Mouse (Mus musculus) midbrain, embryonic 11.5 days (tissue): ENCODE data around the gene Mctp1. TPM values are rescaled to one million over a fixed set of nuclear protein-coding genes. Genes with fewer than 3 reads are reported as not detected.

Experiments used
- ATAC-seq: fragments of 200-750 bp; cut with Nextera tagmentation; 2 replicates; pipeline ENCODE4 v1.8.0; 2017; ENCODE audit warnings: moderate TSS enrichment, moderate library complexity; ENCODE audit not compliant: low FRiP score
- DNase-seq: peaks from one replicate; pipeline ENCODE4 v3.0.0; 2015; ENCODE audit warnings: low spot score; ENCODE audit errors: missing footprints
- H3K27ac ChIP-seq: fragments of 300-500 bp; sonication (generic); 2 replicates; pipeline ENCODE4 v1.5.1; 2014; ENCODE audit warnings: low read depth, low read length
- H3K27me3 ChIP-seq: fragments of 300-500 bp; sonication (generic); 2 replicates; pipeline ENCODE4 v1.6.1; 2014; ENCODE audit warnings: mild to moderate bottlenecking, low read length, moderate library complexity, mixed read lengths; ENCODE audit not compliant: control insufficient read depth, insufficient read depth
- H3K36me3 ChIP-seq: fragments of 300-500 bp; sonication (generic); 2 replicates; pipeline ENCODE4 v1.6.1; 2014; ENCODE audit warnings: mild to moderate bottlenecking, low read length, moderate library complexity, mixed read lengths; ENCODE audit not compliant: control insufficient read depth, insufficient read depth
- H3K4me1 ChIP-seq: fragments of 300-500 bp; sonication (generic); 2 replicates; pipeline ENCODE4 v1.6.1; 2014; ENCODE audit warnings: low read length; ENCODE audit not compliant: control insufficient read depth, insufficient read depth
- H3K4me2 ChIP-seq: fragments of 300-500 bp; sonication (generic); 2 replicates; pipeline ENCODE4 v1.6.1; 2014; ENCODE audit warnings: mild to moderate bottlenecking, moderate library complexity
- H3K4me3 ChIP-seq: fragments of 300-500 bp; sonication (generic); 2 replicates; pipeline ENCODE4 v1.5.1; 2014; ENCODE audit warnings: low read depth, low read length
- H3K9ac ChIP-seq: fragments of 300-500 bp; sonication (generic); 2 replicates; pipeline ENCODE4 v1.6.1; 2014; ENCODE audit warnings: low read length
- H3K9me3 ChIP-seq: fragments of 300-500 bp; sonication (generic); 2 replicates; pipeline ENCODE4 v1.6.1; 2016; ENCODE audit warnings: low read length; ENCODE audit not compliant: control insufficient read depth
- WGBS: fragments of 180-500 bp; shearing (Covaris S2); extraction: QIAGEN DNeasy Blood & Tissue Kit; methylation state at CpG from one replicate; pipeline ENCODE4 v1.1.7; 2014; 5-methylcytosine and 5-hydroxymethylcytosine counted together
- polyA plus RNA-seq: library from polyadenylated mRNA; unstranded; fragments of >200 nt; fragmentation: Nextera tagmentation; extraction: Ambion mirVana; gene quantifications from 2 replicates; pipeline ENCODE4 v1.2.1, GENCODE M21; 2014

Mctp1 gene
- polyA plus RNA-seq, 1 experiment from 2014 or later: 4.1 TPM

- H3K27me3 ChIP-seq: no peaks in the 10 kb centered on the region
- peak; percentile 70 for ATAC-seq
- no peak overlapping the region for H3K9ac ChIP-seq
- no peak overlapping the region for H3K27ac ChIP-seq
- WGBS: 55% methylated on average over 8 of the region's 8 CpGs
- peaks cover 5% of the 10 kb centered on the region; the same call in 1 of the 2 replicates for H3K4me1 ChIP-seq
- DNase-seq: peak; percentile 94
- H3K9me3 ChIP-seq: no peaks in the 10 kb centered on the region
- no peaks in the 10 kb centered on the region for H3K36me3 ChIP-seq
- no peak overlapping the region for H3K4me3 ChIP-seq
- no peak overlapping the region for H3K4me2 ChIP-seq
These were observed 460.4 kb downstream of the Mctp1 start for GRCm38 (mm10) chr13:76844629-76845255.

GRCm38 (mm10) chr13:76850412-76851054, 466.2 kb downstream of the Mctp1 start:
- Histone ChIP-seq H3K4me3 (no peak overlapping the region), H3K4me2 (no peak overlapping the region), H3K9me3 (no peaks in the 10 kb centered on the region), H3K4me1 (peaks cover 7% of the 10 kb centered on the region; the same call in 1 of the 2 replicates), H3K36me3 (no peaks in the 10 kb centered on the region), H3K9ac (no peak overlapping the region), H3K27me3 (no peaks in the 10 kb centered on the region), H3K27ac (no peak overlapping the region)
- no peak; the same call in 1 of the 2 replicates for ATAC-seq
- DNase-seq: no peak
- 54% methylated on average over 7 of the region's 7 CpGs for WGBS

- DNase-seq: no peak
- no peak overlapping the region for H3K27ac ChIP-seq
- no peak overlapping the region for H3K9ac ChIP-seq
- no peaks in the 10 kb centered on the region for H3K27me3 ChIP-seq
- H3K36me3 ChIP-seq: no peaks in the 10 kb centered on the region
- H3K4me3 ChIP-seq: no peak overlapping the region
- 0 out of 2 replicates have a peak, but pooled peaks cover 2% of the 10 kb centered on the region for H3K4me1 ChIP-seq
- H3K9me3 ChIP-seq: no peaks in the 10 kb centered on the region
- no peak overlapping the region for H3K4me2 ChIP-seq
- no peak for ATAC-seq
- WGBS: 53% methylated on average over 1 of the region's 1 CpGs
These were observed 470.0 kb downstream of the Mctp1 start for GRCm38 (mm10) chr13:76854306-76854705.

GRCm38 (mm10) chr13:76855021-76855420, 470.7 kb downstream of the Mctp1 start:
- ATAC-seq (no peak), DNase-seq (no peak)
- no peak overlapping the region for H3K9ac ChIP-seq
- no peak overlapping the region for H3K4me2 ChIP-seq
- WGBS: 78% methylated on average over 3 of the region's 3 CpGs
- H3K4me1 ChIP-seq: 0 out of 2 replicates have a peak, but pooled peaks cover 2% of the 10 kb centered on the region
- no peaks in the 10 kb centered on the region for H3K27me3 ChIP-seq
- no peaks in the 10 kb centered on the region for H3K9me3 ChIP-seq
- H3K36me3 ChIP-seq: no peaks in the 10 kb centered on the region
- H3K27ac ChIP-seq: no peak overlapping the region
- no peak overlapping the region for H3K4me3 ChIP-seq

- no peak overlapping the region for H3K27ac ChIP-seq
- no peaks in the 10 kb centered on the region for H3K36me3 ChIP-seq
- H3K9me3 ChIP-seq: no peaks in the 10 kb centered on the region
- no peak overlapping the region for H3K4me3 ChIP-seq
- no peak overlapping the region for H3K9ac ChIP-seq
- DNase-seq (no peak), ATAC-seq (no peak)
- WGBS: 75% methylated on average over 5 of the region's 5 CpGs
- no peak overlapping the region for H3K4me2 ChIP-seq
- no peaks in the 10 kb centered on the region for H3K27me3 ChIP-seq
- no peaks in the 10 kb centered on the region for H3K4me1 ChIP-seq
These were observed 472.7 kb downstream of the Mctp1 start for GRCm38 (mm10) chr13:76857024-76857423.

GRCm38 (mm10) chr13:76858078-76858482, 473.7 kb downstream of the Mctp1 start:
- H3K27me3 ChIP-seq: no peaks in the 10 kb centered on the region
- DNase-seq (no peak), ATAC-seq (0 out of 2 replicates have a peak, but pooled peaks have one; percentile 35)
- no peak overlapping the region for H3K27ac ChIP-seq
- no peaks in the 10 kb centered on the region for H3K4me1 ChIP-seq
- H3K9ac ChIP-seq: no peak overlapping the region
- WGBS: 56% methylated on average over 2 of the region's 2 CpGs
- H3K36me3 ChIP-seq: no peaks in the 10 kb centered on the region
- H3K4me3 ChIP-seq: no peak overlapping the region
- no peak overlapping the region for H3K4me2 ChIP-seq
- no peaks in the 10 kb centered on the region for H3K9me3 ChIP-seq

GRCm38 (mm10) chr13:76870291-76870690, 486.0 kb downstream of the Mctp1 start:
- H3K36me3 ChIP-seq: no peaks in the 10 kb centered on the region
- 78% methylated on average over 3 of the region's 3 CpGs for WGBS
- no peak overlapping the region for H3K4me2 ChIP-seq
- DNase-seq: no peak
- H3K4me3 ChIP-seq: no peak overlapping the region
- ATAC-seq: no peak
- H3K4me1 ChIP-seq: peaks cover 3% of the 10 kb centered on the region; the same call in 1 of the 2 replicates
- H3K27ac ChIP-seq: no peak overlapping the region
- no peaks in the 10 kb centered on the region for H3K27me3 ChIP-seq
- H3K9me3 ChIP-seq: no peaks in the 10 kb centered on the region
- no peak overlapping the region for H3K9ac ChIP-seq

GRCm38 (mm10) chr13:76877887-76878763, 493.8 kb downstream of the Mctp1 start:
- H3K9me3 ChIP-seq: no peaks in the 10 kb centered on the region
- DNase-seq (no peak), ATAC-seq (no peak)
- WGBS: 83% methylated on average over 8 of the region's 8 CpGs
- H3K4me2 ChIP-seq: no peak overlapping the region
- no peak overlapping the region for H3K9ac ChIP-seq
- no peak overlapping the region for H3K4me3 ChIP-seq
- H3K27ac ChIP-seq: no peak overlapping the region
- no peaks in the 10 kb centered on the region for H3K27me3 ChIP-seq
- peaks cover 3% of the 10 kb centered on the region; the same call in 1 of the 2 replicates for H3K4me1 ChIP-seq
- no peaks in the 10 kb centered on the region for H3K36me3 ChIP-seq
